ENCODE assay signal across 8 mouse cellular contexts in genomic region chr6:91117149-91117548, GRCm38 (mm10). TPM values are rescaled to one million over a fixed set of nuclear protein-coding genes. Genes with fewer than 3 reads are reported as not detected.
DNase-seq lines count a peak whose midpoint lies in the region; ATAC-seq lines count a peak whose summit lies in the region.

No protein-coding gene starts in this region.

- H3K9ac ChIP-seq in lung, embryonic 16.5 days (ENCODE audit: low read length): peak overlapping the region; percentile 78
- H3K9ac ChIP-seq in forebrain, embryonic 13.5 days: peak overlapping the region; percentile 89
- H3K9ac ChIP-seq in liver, embryonic 12.5 days: peak overlapping the region; percentile 96

- H3K4me2 ChIP-seq in lung, embryonic 16.5 days (ENCODE audit: low read depth, low read length): peak overlapping the region; percentile 99
- peak overlapping the region; percentile 86 for H3K4me2 ChIP-seq in forebrain, embryonic 13.5 days
- peak overlapping the region; percentile 93 for H3K4me2 ChIP-seq in liver, embryonic 12.5 days

- ATAC-seq in lung, embryonic 16.5 days (ENCODE audit: low read depth): peak; percentile 16
- no peak; the same call in 1 of the 2 replicates for ATAC-seq in forebrain, embryonic 13.5 days
- peak; percentile 8; the same call in 1 of the 2 replicates for ATAC-seq in liver, embryonic 12.5 days
- no peak for ATAC-seq in inflammation-experienced regulatory T-cells, adult 6 months
- no peak for ATAC-seq in monocyte, adult 5-6 weeks (replicated peaks; ENCODE audit: insufficient number of reproducible peaks, low FRiP score, low TSS enrichment, poor library complexity, severe bottlenecking)

- peaks cover 12% of the 10 kb centered on the region for H3K4me1 ChIP-seq in lung, embryonic 16.5 days (replicated peaks; ENCODE audit: control insufficient read depth, insufficient read depth, low read length)
- peaks cover 30% of the 10 kb centered on the region for H3K4me1 ChIP-seq in forebrain, embryonic 13.5 days
- peaks cover 66% of the 10 kb centered on the region for H3K4me1 ChIP-seq in liver, embryonic 12.5 days

- H3K27me3 ChIP-seq in lung, embryonic 16.5 days (ENCODE audit: control insufficient read depth, insufficient read depth, low read depth, low read length): no peaks in the 10 kb centered on the region; the same call in 1 of the 2 replicates
- H3K27me3 ChIP-seq in forebrain, embryonic 13.5 days: no peaks in the 10 kb centered on the region
- no peaks in the 10 kb centered on the region; the same call in 1 of the 2 replicates for H3K27me3 ChIP-seq in liver, embryonic 12.5 days (replicated peaks)

- peak overlapping the region; percentile 73 for H3K4me3 ChIP-seq in lung, embryonic 16.5 days (ENCODE audit: low read length)
- H3K4me3 ChIP-seq in forebrain, embryonic 13.5 days: peak overlapping the region; percentile 76
- peak overlapping the region; percentile 94 for H3K4me3 ChIP-seq in liver, embryonic 12.5 days

- H3K27ac ChIP-seq in lung, embryonic 16.5 days (ENCODE audit: low read length): peak overlapping the region; percentile 43; the same call in 1 of the 2 replicates
- peak overlapping the region; percentile 87 for H3K27ac ChIP-seq in forebrain, embryonic 13.5 days
- H3K27ac ChIP-seq in liver, embryonic 12.5 days: peak overlapping the region; percentile 95

- DNase-seq in cerebellum, postnatal 10 days: peak; percentile 54 to 74
- DNase-seq in cerebellum, adult 9-10 months: no peak
- no peak for DNase-seq in lung, postnatal 10 days

- no peaks in the 10 kb centered on the region for H3K9me3 ChIP-seq in lung, embryonic 16.5 days (ENCODE audit: control insufficient read depth, low read length)
- no peaks in the 10 kb centered on the region for H3K9me3 ChIP-seq in forebrain, embryonic 13.5 days (replicated peaks)
- peaks cover 10% of the 10 kb centered on the region for H3K9me3 ChIP-seq in liver, embryonic 12.5 days (replicated peaks)

- 2% methylated on average over 9 of the region's 9 CpGs for WGBS in lung, embryonic 16.5 days
- WGBS in forebrain, embryonic 13.5 days: 2% methylated on average over 9 of the region's 9 CpGs
- WGBS in liver, embryonic 12.5 days (ENCODE audit: insufficient replicate concordance): 8% methylated on average over 9 of the region's 9 CpGs

- H3K36me3 ChIP-seq in lung, embryonic 16.5 days (ENCODE audit: control insufficient read depth, insufficient read depth, low read length): no peaks in the 10 kb centered on the region
- no peaks in the 10 kb centered on the region for H3K36me3 ChIP-seq in forebrain, embryonic 13.5 days (ENCODE audit: poor library complexity, severe bottlenecking)
- peaks cover 14% of the 10 kb centered on the region for H3K36me3 ChIP-seq in liver, embryonic 12.5 days

RNA-seq across cellular contexts. Expression of gene Nup210, which starts 0.5 kb away (rescaled TPM):
- 27.8 and 29.0 TPM in 2 replicates for polyA plus RNA-seq in lung, embryonic 16.5 days (2015; fragmentation: Nextera tagmentation; extraction: Ambion mirVana)
- polyA plus RNA-seq in forebrain, embryonic 13.5 days (2015; fragmentation: Nextera tagmentation; extraction: Ambion mirVana): 17.1 and 23.7 TPM in 2 replicates
- polyA plus RNA-seq in liver, embryonic 12.5 days (2016; fragmentation: Nextera tagmentation; extraction: Ambion mirVana): 54.0 and 55.6 TPM in 2 replicates
- 10 to 100 TPM; 51.5 to 81.0 (median 66.2) TPM for polyA plus RNA-seq in inflammation-experienced regulatory T-cells, adult 6 months (2017; shearing (Covaris generic))
- total RNA-seq in monocyte, adult 5-6 weeks (2017): 73.6 to 178 TPM (median 77.9 TPM) in 3 replicates

RNA-seq across cellular contexts. Expression of gene Hdac11, which starts 39.3 kb away (rescaled TPM):
- 6.4 and 7.7 TPM in 2 replicates for polyA plus RNA-seq in lung, embryonic 16.5 days (2015; fragmentation: Nextera tagmentation; extraction: Ambion mirVana)
- 15.3 and 21.0 TPM in 2 replicates for polyA plus RNA-seq in forebrain, embryonic 13.5 days (2015; fragmentation: Nextera tagmentation; extraction: Ambion mirVana)
- polyA plus RNA-seq in liver, embryonic 12.5 days (2016; fragmentation: Nextera tagmentation; extraction: Ambion mirVana): 6.0 and 7.5 TPM in 2 replicates
- polyA plus RNA-seq in inflammation-experienced regulatory T-cells, adult 6 months (2017; shearing (Covaris generic)): 1 to 10 TPM in 2 of 3 experiments, under 1 TPM in 1; 0.80 to 1.5 (median 1.4) TPM
- 0.43 to 1.6 TPM (median 1.3 TPM) in 3 replicates for total RNA-seq in monocyte, adult 5-6 weeks (2017)

Comparison
In these comparisons a context has a peak if more than half of its experiments do, and no peak if none do; other contexts are left out.
1. DNase-seq: peak in cerebellum, postnatal 10 days (2 of 2); none in cerebellum, adult 9-10 months (single experiment) and lung, postnatal 10 days (single experiment).
2. ATAC-seq: peak in lung, embryonic 16.5 days (single experiment) and liver, embryonic 12.5 days (single experiment); none in forebrain, embryonic 13.5 days (single experiment), inflammation-experienced regulatory T-cells, adult 6 months (single experiment) and monocyte, adult 5-6 weeks (single experiment).
3. H3K27ac ChIP-seq: peak in every context shown above with its lines; median percentile 95 in liver, embryonic 12.5 days; 87 in forebrain, embryonic 13.5 days; 43 in lung, embryonic 16.5 days.
4. Peak in every context shown above with its lines, with median percentiles within 50 percentile points of each other: H3K4me2 ChIP-seq, H3K4me3 ChIP-seq and H3K9ac ChIP-seq.